Mouse (Mus musculus): ENCODE measurements around the gene Zfand4. TPM values are rescaled to one million over a fixed set of nuclear protein-coding genes. Genes with fewer than 3 reads are reported as not detected.

Gene Zfand4
- total RNA-seq, 2 experiments from 2014 or later = 7.3 to 12.3 TPM

DNA sequence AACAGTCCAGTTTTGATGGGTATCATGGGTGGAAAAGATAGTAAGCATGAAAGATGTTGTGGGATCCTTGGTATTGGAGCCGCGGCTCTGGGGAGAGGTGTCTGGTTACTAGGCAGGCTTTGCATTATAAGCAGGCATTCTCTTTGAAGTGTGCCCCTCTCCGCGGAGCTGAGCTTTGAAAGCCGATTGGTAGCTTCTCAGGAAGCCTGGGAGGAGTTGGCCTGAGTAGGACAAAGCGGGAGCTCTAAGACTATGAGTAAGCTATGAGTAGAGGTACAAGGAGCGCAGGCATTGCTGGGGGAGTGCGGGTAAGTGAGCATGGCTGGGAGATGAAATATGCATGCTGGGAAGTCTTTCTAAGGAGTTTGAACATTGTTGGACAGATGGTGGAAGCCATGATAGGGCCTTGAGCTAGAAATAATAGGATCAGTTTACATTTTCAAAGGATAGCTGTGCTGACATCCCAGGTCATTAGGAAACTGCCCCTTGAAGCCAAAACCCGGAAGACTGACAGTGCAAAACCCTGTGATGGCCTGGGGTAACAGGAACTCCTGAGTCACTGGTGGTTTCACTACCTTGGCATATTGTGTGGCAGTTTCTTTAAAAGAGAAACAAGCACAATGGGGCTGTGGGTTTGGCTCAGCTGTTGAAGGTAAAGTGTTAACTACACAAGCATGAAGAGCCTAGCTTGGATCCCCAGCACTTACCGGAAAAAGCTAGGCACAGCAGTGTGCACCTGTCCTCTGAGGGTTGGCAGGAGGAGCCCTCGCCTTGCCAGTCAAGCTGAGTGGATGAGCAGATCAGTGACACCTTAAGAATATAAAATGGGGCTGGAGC, 2.5 kb downstream of the Zfand4 start:
- no peak overlapping the region; the same call in 1 of the 2 replicates for H3K4me3 ChIP-seq
- DNase-seq (ENCODE audit: extremely low spot score in 1 of 2, low spot score in 2 of 2) = no peak
- H3K27ac ChIP-seq = no peak overlapping the region
- intact Hi-C loops (cut with DNase I) = no loop called here
- TF ChIP-seq CTCF (IDR thresholded peaks at IDR 0.05) = no peak

DNA sequence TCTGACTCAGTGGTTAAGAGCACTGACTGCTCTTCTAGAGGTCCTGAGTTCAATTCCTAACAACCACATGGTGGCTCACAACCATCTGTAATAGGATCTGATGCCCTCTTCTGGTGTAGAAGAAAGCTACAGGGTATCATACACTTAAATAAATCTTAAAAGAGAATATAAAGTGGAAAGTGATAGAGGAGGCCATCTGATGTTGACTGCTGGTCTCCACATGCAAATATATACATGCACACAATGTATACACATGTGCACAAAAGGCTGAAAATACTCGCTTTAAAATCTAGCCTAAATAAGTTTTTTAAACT, 3.0 kb downstream of the Zfand4 start:
- H3K27ac ChIP-seq = no peak overlapping the region
- intact Hi-C loops (cut with DNase I) = no loop called here
- H3K4me3 ChIP-seq = no peak overlapping the region
- TF ChIP-seq CTCF (IDR thresholded peaks at IDR 0.05) = peak; percentile 27
- DNase-seq (ENCODE audit: extremely low spot score in 1 of 2, low spot score in 2 of 2) = no peak

DNA sequence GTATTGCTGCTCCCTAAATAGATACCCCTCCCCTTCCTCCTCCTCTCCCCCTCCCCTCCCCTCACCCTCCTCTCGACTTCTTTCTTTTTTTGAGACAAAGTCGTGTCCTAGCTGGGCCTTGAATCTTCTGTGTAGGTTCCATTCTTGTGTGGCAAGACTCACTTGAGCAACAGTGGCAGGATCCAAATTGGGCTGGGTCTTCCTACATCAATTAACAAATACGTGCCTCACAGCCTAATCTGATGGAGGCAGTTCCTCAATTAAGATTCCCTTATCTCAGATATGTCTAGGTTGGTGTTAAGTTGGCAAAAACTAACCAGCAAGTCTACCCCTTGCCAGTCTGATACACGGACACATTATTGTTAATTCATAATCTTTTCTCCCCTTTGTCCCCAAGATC, 11.7 kb downstream of the Zfand4 start:
- H3K27ac ChIP-seq = no peak overlapping the region
- no peak overlapping the region for H3K4me3 ChIP-seq
- no peak for TF ChIP-seq CTCF (IDR thresholded peaks at IDR 0.05)
- intact Hi-C loops (cut with DNase I) = no loop called here
- DNase-seq (ENCODE audit: extremely low spot score in 1 of 2, low spot score in 2 of 2) = no peak

DNA sequence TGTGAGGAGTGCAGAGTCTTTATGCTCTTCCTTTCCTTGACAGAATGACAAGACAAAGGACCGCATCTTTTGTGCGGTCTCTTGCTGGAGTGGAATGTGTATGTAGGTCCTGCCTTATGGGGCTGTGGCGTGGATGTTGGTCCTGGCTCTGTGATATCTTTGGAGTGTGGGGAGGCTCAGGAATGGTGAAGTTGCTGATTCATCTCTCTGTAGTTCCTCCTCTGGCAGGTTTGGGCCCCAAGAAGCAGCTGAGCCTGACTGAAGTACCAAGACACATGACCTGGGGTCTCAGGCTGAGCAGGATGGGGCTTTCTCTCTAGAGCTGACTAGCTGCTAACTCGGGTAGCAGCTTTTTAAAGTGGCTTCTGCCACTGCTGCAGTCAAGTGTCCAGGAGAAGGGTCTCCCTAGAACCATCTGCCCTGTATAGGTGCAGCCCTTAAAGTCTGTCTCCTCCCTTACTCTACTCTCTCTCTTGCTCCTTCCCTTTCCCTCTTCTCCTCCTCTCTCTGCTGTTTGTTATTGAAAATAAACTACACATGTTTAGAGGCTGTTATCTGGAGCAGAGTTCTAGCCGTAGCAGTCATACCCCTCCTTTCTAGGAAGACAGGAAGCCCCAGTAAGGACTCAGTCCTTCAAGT, 14.8 kb downstream of the Zfand4 start:
- H3K4me3 ChIP-seq = no peak overlapping the region
- DNase-seq (ENCODE audit: extremely low spot score in 1 of 2, low spot score in 2 of 2) = no peak
- no peak overlapping the region for H3K27ac ChIP-seq
- TF ChIP-seq CTCF (IDR thresholded peaks at IDR 0.05) = no peak
- intact Hi-C loops (cut with DNase I) = no loop called here

DNA sequence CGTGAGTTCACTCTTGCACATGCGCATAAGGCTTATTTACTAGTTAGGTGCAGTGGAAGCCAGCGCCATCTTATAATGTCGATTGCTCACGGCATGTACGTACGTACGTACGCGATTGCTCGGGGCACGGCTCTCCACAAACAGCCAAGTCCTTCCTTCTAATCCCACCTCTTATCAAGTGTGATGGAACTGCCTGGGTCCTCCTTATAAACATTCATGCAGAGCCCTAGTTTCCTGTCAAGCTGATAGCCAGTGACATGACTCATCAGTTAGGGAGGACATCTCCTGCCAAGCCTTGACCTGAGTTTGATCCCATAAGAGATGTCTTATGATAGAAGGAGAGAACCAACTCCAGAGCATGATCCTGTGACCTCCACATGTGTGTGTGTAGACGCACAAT, 17.0 kb downstream of the Zfand4 start:
- no peak for TF ChIP-seq CTCF (IDR thresholded peaks at IDR 0.05)
- intact Hi-C loops (cut with DNase I) = no loop called here
- H3K27ac ChIP-seq = no peak overlapping the region
- DNase-seq (ENCODE audit: extremely low spot score in 1 of 2, low spot score in 2 of 2) = no peak
- no peak overlapping the region for H3K4me3 ChIP-seq

DNA sequence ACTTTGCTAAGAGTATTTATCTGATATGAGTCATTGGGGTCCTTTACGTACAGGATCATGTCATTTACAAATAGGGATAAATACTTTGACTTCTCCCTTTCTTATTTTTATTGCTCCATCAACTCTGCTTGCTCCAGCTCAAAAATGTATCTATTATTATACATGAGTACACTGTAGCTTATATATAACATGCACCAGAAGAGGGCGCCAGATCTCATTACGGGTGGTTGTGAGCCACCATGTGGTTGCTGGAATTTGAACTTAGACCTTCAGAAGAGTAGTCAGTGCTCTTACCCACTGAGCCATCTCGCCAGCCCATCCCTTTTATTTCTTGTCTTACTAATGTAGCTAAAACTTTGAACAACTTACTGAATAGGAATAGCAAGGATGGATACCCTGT, 18.5 kb downstream of the Zfand4 start:
- no peak for DNase-seq (ENCODE audit: extremely low spot score in 1 of 2, low spot score in 2 of 2)
- intact Hi-C loops (cut with DNase I) = no loop called here
- TF ChIP-seq CTCF (IDR thresholded peaks at IDR 0.05) = peak; percentile 18

DNA sequence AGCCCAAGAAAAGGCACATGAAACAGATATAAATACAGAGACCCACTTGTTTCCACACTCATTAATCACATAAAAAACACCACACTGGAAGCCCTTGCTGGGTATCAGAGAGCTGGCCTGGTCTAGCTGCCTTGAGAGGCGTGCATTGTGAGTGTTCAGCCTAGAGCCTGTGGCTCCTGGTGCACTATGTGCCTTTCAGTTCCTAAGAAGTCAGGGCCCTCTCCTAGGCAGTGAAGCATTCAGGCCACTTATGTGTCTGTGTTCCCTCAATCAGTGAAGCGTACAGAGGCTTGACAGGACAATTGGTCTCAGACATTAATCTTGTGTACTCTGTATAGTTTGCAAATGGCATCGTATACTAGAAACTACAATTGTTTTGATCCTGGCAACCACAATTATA, 19.3 kb downstream of the Zfand4 start:
- H3K27ac ChIP-seq = no peak overlapping the region
- no peak overlapping the region for H3K4me3 ChIP-seq
- no peak for TF ChIP-seq CTCF (IDR thresholded peaks at IDR 0.05)
- intact Hi-C loops (cut with DNase I) = no loop called here
- DNase-seq (ENCODE audit: extremely low spot score in 1 of 2, low spot score in 2 of 2) = no peak

More for the DNA sequence above, 18.5 kb downstream of the Zfand4 start:
- Histone ChIP-seq H3K4me3 (no peak overlapping the region), H3K27ac (no peak overlapping the region)

DNA sequence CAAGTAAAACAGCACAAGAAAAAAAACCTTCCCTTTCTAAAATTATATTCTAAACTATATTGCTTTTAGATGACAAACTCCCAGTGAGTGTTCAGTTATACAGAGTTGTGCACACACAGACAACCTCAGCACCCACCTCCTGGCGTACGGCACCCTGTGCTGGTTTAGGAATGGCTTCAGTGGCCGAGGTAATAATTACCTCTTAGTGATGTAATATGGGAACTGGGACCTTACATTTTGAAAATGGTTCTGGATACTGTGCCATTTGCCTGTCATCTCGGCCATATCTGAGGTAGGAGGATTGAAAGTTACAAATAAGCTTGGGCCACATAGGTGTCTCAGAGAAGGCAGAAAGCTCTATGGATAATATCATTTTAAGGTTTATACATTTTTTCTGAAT, 22.3 kb downstream of the Zfand4 start:
- no peak overlapping the region for H3K27ac ChIP-seq
- TF ChIP-seq CTCF (IDR thresholded peaks at IDR 0.05) = no peak
- intact Hi-C loops (cut with DNase I) = loop anchor here (5.0 kb wide), 1 partner anchor 136 kb away; no protein-coding TSS in a partner anchor

DNA sequence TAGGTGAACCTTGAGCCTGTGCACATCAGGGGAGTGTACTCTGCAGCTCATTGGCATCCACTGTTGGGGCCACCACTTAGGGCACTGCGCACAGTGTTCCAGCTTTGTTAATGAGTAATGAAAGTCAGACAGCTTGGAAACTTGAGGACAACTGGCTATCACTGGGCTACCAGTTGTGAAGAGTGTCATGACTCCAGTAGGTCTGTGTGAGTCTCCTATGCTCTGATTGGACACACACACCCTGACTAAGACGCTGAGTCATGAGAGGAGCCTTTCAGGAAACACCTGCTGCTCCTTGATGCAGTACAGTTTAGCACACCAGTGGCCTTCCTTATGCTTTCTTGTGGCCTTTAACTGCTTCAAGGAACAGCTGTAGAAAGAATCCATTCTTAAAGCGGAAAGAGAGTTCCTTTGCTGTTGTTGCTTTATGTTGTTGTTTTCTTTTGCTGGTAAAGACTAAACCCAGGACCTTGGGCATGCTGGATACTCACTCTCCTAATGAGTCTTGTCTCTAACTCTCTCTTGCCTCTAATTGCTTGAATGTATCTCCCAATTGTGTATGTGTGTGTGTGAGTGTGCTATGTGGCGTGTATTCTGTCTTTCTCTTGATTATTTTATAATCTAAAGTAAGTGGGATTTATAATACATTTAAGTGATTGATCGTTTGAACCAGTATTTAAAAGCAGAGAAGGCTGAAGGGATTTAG, 23.0 kb downstream of the Zfand4 start:
- intact Hi-C loops (cut with DNase I) = loop anchor here (5.0 kb wide), 1 partner anchor 135 kb away; no protein-coding TSS in a partner anchor
- no peak for TF ChIP-seq CTCF (IDR thresholded peaks at IDR 0.05)
- H3K27ac ChIP-seq = no peak overlapping the region
- no peak overlapping the region for H3K4me3 ChIP-seq
- no peak for DNase-seq (ENCODE audit: extremely low spot score in 1 of 2, low spot score in 2 of 2)

More for the DNA sequence above, 22.3 kb downstream of the Zfand4 start:
- no peak for DNase-seq (ENCODE audit: extremely low spot score in 1 of 2, low spot score in 2 of 2)
- H3K4me3 ChIP-seq = no peak overlapping the region

DNA sequence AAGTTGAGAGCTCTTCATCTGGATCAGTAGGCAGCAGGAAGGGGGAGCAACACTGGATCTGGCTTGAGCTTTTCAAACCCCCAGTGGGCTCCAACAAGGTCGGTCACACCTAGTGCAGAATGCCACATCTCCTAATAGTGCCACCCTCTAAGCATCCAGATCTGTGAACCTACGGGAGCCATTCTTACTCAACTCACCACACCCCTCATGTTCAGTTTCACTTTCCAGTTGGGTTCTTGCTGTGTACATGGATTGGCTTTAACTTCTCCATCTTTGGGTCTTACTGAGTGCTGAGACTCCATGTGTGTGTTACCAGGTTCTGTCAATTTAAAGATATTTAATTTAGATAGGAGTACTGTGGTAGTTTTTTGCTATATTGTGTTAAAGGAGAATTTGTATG, 47.4 kb downstream of the Zfand4 start:
- intact Hi-C loops (cut with DNase I) = no loop called here
- Histone ChIP-seq H3K4me3 (no peak overlapping the region), H3K27ac (no peak overlapping the region)
- no peak for DNase-seq (ENCODE audit: extremely low spot score in 1 of 2, low spot score in 2 of 2)
- no peak for TF ChIP-seq CTCF (IDR thresholded peaks at IDR 0.05)

DNA sequence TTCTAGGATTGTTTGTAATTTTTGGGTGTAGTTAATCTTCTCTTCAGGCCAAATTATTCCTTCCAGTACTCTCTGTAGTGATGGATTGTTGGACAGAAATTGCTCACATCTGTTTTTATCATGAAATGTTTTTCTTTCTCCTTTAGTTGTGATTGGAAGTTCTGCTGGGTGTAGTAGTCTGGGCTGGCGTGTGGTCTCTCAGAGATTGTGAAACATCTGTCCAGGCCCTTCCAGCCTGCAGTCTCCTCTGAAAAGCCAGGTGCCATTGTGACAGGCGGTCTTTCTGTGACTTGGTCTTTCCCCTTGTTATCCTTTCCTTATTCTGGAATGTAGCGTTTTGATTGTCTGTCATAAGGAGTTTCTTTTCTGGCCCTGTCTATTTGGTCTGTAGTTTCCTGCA, 55.2 kb downstream of the Zfand4 start:
- Histone ChIP-seq H3K27ac (no peak overlapping the region), H3K4me3 (no peak overlapping the region)
- intact Hi-C loops (cut with DNase I) = no loop called here
- TF ChIP-seq CTCF (IDR thresholded peaks at IDR 0.05) = no peak
- no peak for DNase-seq (ENCODE audit: extremely low spot score in 1 of 2, low spot score in 2 of 2)

DNA sequence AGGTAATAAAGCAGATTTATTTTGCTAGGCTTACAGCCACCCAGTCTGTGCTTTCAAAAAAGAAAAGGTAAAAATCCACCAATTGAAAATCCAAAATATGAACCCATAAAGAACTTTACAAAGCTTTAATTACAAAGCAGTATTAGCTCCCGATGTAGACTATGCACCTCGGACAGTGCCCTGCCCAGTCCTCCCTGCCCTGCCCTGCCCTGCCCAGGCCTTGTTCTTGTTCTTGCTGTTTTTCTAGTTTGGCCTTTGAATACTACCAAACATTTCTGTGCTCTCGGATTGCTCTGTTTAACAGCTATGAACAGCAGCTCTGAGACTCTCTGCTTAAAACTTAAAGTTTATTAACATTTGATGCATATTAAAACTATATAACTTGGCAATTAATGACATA, 62.6 kb downstream of the Zfand4 start:
- intact Hi-C loops (cut with DNase I) = no loop called here
- no peak for TF ChIP-seq CTCF (IDR thresholded peaks at IDR 0.05)
- Histone ChIP-seq H3K27ac (no peak overlapping the region), H3K4me3 (no peak overlapping the region)
- DNase-seq (ENCODE audit: extremely low spot score in 1 of 2, low spot score in 2 of 2) = no peak
